Mouse (Mus musculus): ENCODE data around the gene Tmem132a. TPM values are rescaled to one million over a fixed set of nuclear protein-coding genes. Genes with fewer than 3 reads are reported as not detected.

The Tmem132a gene
- polyA plus RNA-seq, 1 experiment from 2014 or later = 65.6 TPM

Other genes starting within 250 kb of the Tmem132a start
- 2.3 and 3.2 TPM in 2 replicates for gene Vwce, start 235.7 kb downstream of the Tmem132a start, polyA plus RNA-seq (2015; fragmentation: Nextera tagmentation; extraction: Ambion mirVana)
- 28.0 and 59.2 TPM in 2 replicates for gene Pga5, start 191.9 kb downstream of the Tmem132a start, polyA plus RNA-seq (2015; fragmentation: Nextera tagmentation; extraction: Ambion mirVana)
- gene Vps37c, start 181.2 kb downstream of the Tmem132a start, polyA plus RNA-seq (2015; fragmentation: Nextera tagmentation; extraction: Ambion mirVana) = 34.0 and 40.2 TPM in 2 replicates
- 0.85 and 1.9 TPM in 2 replicates for gene Cd5, start 130.9 kb downstream of the Tmem132a start, polyA plus RNA-seq (2015; fragmentation: Nextera tagmentation; extraction: Ambion mirVana)
- 0.48 and 1.0 TPM in 2 replicates for gene Cd6, start 39.9 kb downstream of the Tmem132a start, polyA plus RNA-seq (2015; fragmentation: Nextera tagmentation; extraction: Ambion mirVana)
- gene Slc15a3, start 30.2 kb downstream of the Tmem132a start, polyA plus RNA-seq (2015; fragmentation: Nextera tagmentation; extraction: Ambion mirVana) = 0.45 and 0.49 TPM in 2 replicates
- 112 and 118 TPM in 2 replicates for gene Tmem109, start 12.1 kb upstream of the Tmem132a start, polyA plus RNA-seq (2015; fragmentation: Nextera tagmentation; extraction: Ambion mirVana)
- gene Prpf19, start 25.3 kb upstream of the Tmem132a start, polyA plus RNA-seq (2015; fragmentation: Nextera tagmentation; extraction: Ambion mirVana) = 37.9 and 42.6 TPM in 2 replicates
- not detected in 2 replicates for gene Zp1, start 50.7 kb upstream of the Tmem132a start, polyA plus RNA-seq (2015; fragmentation: Nextera tagmentation; extraction: Ambion mirVana)
- gene Ptgdr2, start 67.2 kb upstream of the Tmem132a start, polyA plus RNA-seq (2015; fragmentation: Nextera tagmentation; extraction: Ambion mirVana) = 0.08 TPM in 1 of 2 replicates, not detected in the other
- gene Ccdc86, start 79.3 kb upstream of the Tmem132a start, polyA plus RNA-seq (2015; fragmentation: Nextera tagmentation; extraction: Ambion mirVana) = 26.1 and 27.9 TPM in 2 replicates
- 6.4 and 7.0 TPM in 2 replicates for gene Ms4a10, start 104.7 kb upstream of the Tmem132a start, polyA plus RNA-seq (2015; fragmentation: Nextera tagmentation; extraction: Ambion mirVana)
- 0.10 TPM in 1 of 2 replicates, not detected in the other for gene Ms4a15, start 123.3 kb upstream of the Tmem132a start, polyA plus RNA-seq (2015; fragmentation: Nextera tagmentation; extraction: Ambion mirVana)
- 5.9 and 10.6 TPM in 2 replicates for gene Ms4a18, start 148.1 kb upstream of the Tmem132a start, polyA plus RNA-seq (2015; fragmentation: Nextera tagmentation; extraction: Ambion mirVana)
- gene Ms4a8a, start 211.2 kb upstream of the Tmem132a start, polyA plus RNA-seq (2015; fragmentation: Nextera tagmentation; extraction: Ambion mirVana) = 7.7 and 11.1 TPM in 2 replicates

Data from stomach, embryonic 15.5 days (tissue).